Mouse (Mus musculus): ENCODE results near the gene Trim33. TPM values are rescaled to one million over a fixed set of nuclear protein-coding genes. Genes with fewer than 3 reads are reported as not detected.

Trim33 gene
- polyA plus RNA-seq, 1 experiment from 2014 or later, result 23.0 TPM

DNA sequence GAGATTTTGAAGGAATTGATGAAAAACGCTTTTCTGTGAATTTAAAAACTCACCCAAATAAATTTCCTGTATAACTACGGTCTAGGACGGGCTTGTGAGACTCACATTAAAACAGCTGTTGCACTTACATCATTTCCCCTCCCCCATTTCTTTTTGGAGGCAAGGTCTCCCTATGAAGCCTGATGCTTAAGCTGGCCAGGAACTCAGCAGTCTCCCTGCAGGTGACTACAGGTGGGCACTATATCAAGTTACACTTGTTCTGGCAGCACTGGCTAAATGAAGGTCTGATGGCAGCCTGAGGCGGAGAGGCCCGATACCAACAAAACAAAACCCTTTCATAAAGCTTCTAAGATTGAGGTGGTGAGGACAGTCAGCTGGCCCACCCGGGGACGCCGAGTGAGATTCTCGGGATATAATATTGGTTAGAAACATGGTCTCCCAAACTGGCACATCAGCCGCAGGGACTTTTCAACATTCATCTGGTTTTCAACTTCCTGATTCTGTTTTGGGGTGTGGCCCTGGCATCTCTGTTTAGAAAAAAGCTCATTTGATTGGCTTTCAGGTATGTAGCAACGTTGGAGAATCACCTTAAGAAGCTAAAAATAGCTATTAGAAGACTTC, 422 bp upstream of the Trim33 start:
- no peaks in the 10 kb centered on the region for H3K27me3 ChIP-seq (replicated peaks; ENCODE audit: control insufficient read depth, insufficient read depth, low read length)
- peak overlapping the region; percentile 95 for H3K27ac ChIP-seq (ENCODE audit: low read depth)
- peak overlapping the region; percentile 76 for H3K4me2 ChIP-seq (ENCODE audit: low read length)
- ATAC-seq (replicated peaks; ENCODE audit: low FRiP score, low TSS enrichment, low read depth), result peak; percentile 17; the same call in 1 of the 2 replicates
- peaks cover 8% of the 10 kb centered on the region for H3K4me1 ChIP-seq (replicated peaks; ENCODE audit: control insufficient read depth, insufficient read depth, low read length)
- peak overlapping the region; percentile 100 for H3K4me3 ChIP-seq (ENCODE audit: low read depth, low read length)
- peak overlapping the region; percentile 97 for H3K9ac ChIP-seq (ENCODE audit: low read length)
- peaks cover 4% of the 10 kb centered on the region for H3K36me3 ChIP-seq (ENCODE audit: control insufficient read depth, insufficient read depth, low read length)
- no peaks in the 10 kb centered on the region for H3K9me3 ChIP-seq (ENCODE audit: control insufficient read depth, low read length)
- 9% methylated on average over 11 of the region's 11 CpGs for WGBS
- peak; percentile 77 for DNase-seq (ENCODE audit: low spot score)

DNA sequence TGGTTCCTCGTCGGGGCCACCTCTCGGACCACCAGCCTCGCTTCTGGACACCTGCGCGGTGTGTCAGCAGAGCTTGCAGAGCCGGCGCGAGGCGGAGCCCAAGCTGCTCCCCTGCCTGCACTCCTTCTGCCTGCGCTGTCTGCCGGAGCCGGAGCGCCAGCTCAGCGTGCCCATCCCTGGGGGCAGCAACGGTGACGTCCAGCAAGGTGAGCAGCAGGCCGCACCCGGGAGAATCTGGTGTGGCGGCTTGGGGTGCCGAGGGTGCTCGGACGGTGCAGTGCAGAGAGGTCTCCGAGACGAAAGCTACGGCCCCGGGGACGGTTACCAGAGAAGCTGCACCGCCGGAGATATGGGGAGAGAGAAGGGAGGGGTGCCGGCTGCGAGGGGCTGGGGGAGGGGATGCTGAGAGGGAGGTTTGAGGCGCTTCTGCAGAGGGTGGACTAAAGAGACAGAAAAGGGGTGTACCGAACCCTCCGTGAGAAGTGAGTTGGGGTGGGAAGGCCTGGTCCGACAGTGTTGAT, 1.2 kb downstream of the Trim33 start:
- Histone ChIP-seq H3K36me3 (ENCODE audit: control insufficient read depth, insufficient read depth, low read length) (peaks cover 4% of the 10 kb centered on the region), H3K9ac (ENCODE audit: low read length) (peak overlapping the region; percentile 97), H3K4me2 (ENCODE audit: low read length) (peak overlapping the region; percentile 68), H3K27ac (ENCODE audit: low read depth) (peak overlapping the region; percentile 95), H3K27me3 (replicated peaks; ENCODE audit: control insufficient read depth, insufficient read depth, low read length) (no peaks in the 10 kb centered on the region), H3K9me3 (ENCODE audit: control insufficient read depth, low read length) (no peaks in the 10 kb centered on the region), H3K4me1 (replicated peaks; ENCODE audit: control insufficient read depth, insufficient read depth, low read length) (peaks cover 8% of the 10 kb centered on the region), H3K4me3 (ENCODE audit: low read depth, low read length) (peak overlapping the region; percentile 100)
- DNase-seq (ENCODE audit: low spot score) (peak; percentile 86), ATAC-seq (replicated peaks; ENCODE audit: low FRiP score, low TSS enrichment, low read depth) (peak; percentile 52)
- 0% methylated on average over 33 of the region's 36 CpGs for WGBS

DNA sequence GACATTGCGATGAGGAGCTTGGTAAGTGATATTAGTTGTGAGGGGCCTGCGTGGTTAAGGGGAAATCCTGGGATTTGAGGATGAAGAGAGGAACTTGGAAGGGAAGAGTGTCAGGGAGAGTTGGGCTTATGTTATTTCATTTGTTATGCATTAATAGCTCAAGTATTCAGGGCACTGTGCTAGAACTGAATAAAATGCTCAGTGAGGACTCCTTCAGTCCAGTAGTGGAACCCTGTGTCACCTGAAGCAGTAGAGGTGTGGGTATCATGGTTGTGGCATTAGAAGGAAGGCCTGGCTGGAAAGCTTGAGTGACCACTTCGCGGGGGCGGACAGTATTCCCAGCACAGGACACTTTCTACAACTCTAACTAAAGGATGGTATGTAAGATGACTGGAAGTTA, 1.8 kb downstream of the Trim33 start:
- H3K4me1 ChIP-seq (replicated peaks; ENCODE audit: control insufficient read depth, insufficient read depth, low read length), result peaks cover 8% of the 10 kb centered on the region
- DNase-seq (ENCODE audit: low spot score), result peak; percentile 51
- peaks cover 4% of the 10 kb centered on the region for H3K36me3 ChIP-seq (ENCODE audit: control insufficient read depth, insufficient read depth, low read length)
- H3K9ac ChIP-seq (ENCODE audit: low read length), result peak overlapping the region; percentile 97
- no peaks in the 10 kb centered on the region for H3K9me3 ChIP-seq (ENCODE audit: control insufficient read depth, low read length)
- ATAC-seq (replicated peaks; ENCODE audit: low FRiP score, low TSS enrichment, low read depth), result no peak
- H3K27me3 ChIP-seq (replicated peaks; ENCODE audit: control insufficient read depth, insufficient read depth, low read length), result no peaks in the 10 kb centered on the region
- H3K4me2 ChIP-seq (ENCODE audit: low read length), result peak overlapping the region; percentile 68
- 27% methylated on average over 5 of the region's 5 CpGs for WGBS
- no peak overlapping the region for H3K27ac ChIP-seq (ENCODE audit: low read depth)
- peak overlapping the region; percentile 100 for H3K4me3 ChIP-seq (ENCODE audit: low read depth, low read length)

DNA sequence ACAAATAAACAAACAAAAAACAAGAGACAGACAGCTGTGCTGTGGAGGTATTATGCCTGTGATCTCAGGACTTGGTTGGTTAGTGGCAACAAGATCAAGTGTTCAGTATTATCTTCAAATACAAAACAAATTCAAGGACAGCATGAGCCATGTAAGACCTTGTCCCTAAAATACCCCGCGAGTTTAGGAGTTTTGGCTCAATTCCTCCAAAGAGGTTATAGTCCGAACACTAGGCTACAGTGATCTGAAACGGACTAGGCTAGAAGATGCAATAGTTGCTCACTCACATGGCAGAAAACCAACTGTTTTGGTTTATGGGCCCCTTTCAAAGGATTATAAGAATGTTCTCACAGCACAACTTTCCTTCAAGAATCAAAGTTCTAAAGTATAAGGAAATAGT, 9.7 kb downstream of the Trim33 start:
- Histone ChIP-seq H3K4me3 (ENCODE audit: low read depth, low read length) (no peak overlapping the region), H3K4me2 (ENCODE audit: low read length) (no peak overlapping the region), H3K27me3 (replicated peaks; ENCODE audit: control insufficient read depth, insufficient read depth, low read length) (no peaks in the 10 kb centered on the region), H3K4me1 (replicated peaks; ENCODE audit: control insufficient read depth, insufficient read depth, low read length) (no peaks in the 10 kb centered on the region), H3K9ac (ENCODE audit: low read length) (no peak overlapping the region), H3K27ac (ENCODE audit: low read depth) (no peak overlapping the region), H3K9me3 (ENCODE audit: control insufficient read depth, low read length) (0 out of 2 replicates have a peak, but pooled peaks cover 5% of the 10 kb centered on the region), H3K36me3 (ENCODE audit: control insufficient read depth, insufficient read depth, low read length) (0 out of 2 replicates have a peak, but pooled peaks cover 4% of the 10 kb centered on the region)
- 91% methylated on average over 4 of the region's 4 CpGs for WGBS
- no peak for ATAC-seq (replicated peaks; ENCODE audit: low FRiP score, low TSS enrichment, low read depth)
- no peak for DNase-seq (ENCODE audit: low spot score)

DNA sequence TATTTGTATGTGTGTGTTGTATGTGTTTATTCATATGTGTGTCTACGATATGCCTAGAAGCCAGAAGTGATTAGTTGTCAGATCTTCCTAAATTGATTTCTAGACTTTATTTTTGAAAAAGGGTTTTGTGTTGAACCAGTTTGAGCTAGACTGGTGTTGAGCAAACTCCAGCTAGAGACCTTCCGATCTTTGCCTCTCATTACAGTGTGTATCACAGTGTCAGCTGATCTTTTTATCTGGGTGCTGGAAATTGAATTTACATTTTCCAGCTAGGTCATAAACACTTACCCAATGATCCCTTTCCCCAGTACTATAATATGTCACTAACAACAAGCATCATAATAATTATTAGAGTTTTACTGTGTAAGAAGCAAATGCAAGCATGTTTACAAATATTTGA, 12.0 kb downstream of the Trim33 start:
- Histone ChIP-seq H3K4me1 (replicated peaks; ENCODE audit: control insufficient read depth, insufficient read depth, low read length) (no peaks in the 10 kb centered on the region), H3K27ac (ENCODE audit: low read depth) (no peak overlapping the region), H3K36me3 (ENCODE audit: control insufficient read depth, insufficient read depth, low read length) (0 out of 2 replicates have a peak, but pooled peaks cover 8% of the 10 kb centered on the region), H3K9ac (ENCODE audit: low read length) (no peak overlapping the region), H3K27me3 (replicated peaks; ENCODE audit: control insufficient read depth, insufficient read depth, low read length) (no peaks in the 10 kb centered on the region), H3K4me2 (ENCODE audit: low read length) (no peak overlapping the region), H3K9me3 (ENCODE audit: control insufficient read depth, low read length) (0 out of 2 replicates have a peak, but pooled peaks cover 5% of the 10 kb centered on the region), H3K4me3 (ENCODE audit: low read depth, low read length) (no peak overlapping the region)
- DNase-seq (ENCODE audit: low spot score) (no peak), ATAC-seq (replicated peaks; ENCODE audit: low FRiP score, low TSS enrichment, low read depth) (no peak)
- WGBS, result 83% methylated on average over 2 of the region's 2 CpGs

DNA sequence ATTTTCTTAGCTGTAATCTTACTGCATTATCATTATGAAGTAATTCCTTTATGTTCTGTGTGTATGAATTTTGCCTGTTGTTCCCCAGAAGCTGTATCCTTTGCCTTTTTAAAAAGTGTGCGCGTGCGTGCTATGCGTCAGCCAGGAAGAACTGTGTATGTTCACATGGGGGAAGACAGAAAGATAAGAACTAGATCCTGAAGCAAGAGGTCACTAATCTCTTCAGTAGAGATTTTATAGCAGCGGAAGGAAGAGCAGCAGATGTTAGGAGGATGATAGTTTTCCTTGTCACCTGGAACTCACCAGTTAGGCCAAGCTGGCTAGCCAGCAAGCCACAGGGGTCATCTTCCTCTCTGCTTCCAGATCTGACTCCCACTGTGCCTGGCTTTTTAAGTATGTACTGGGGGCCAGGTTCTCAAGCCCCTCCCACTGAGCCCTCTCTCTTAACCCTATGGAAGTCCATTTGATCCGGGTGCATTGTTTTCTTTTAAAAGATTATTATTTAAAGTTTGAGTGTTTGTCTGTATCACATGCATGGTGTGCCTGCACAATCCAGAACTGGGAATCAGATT, 26.4 kb downstream of the Trim33 start:
- no peak overlapping the region for H3K4me2 ChIP-seq (ENCODE audit: low read length)
- H3K27me3 ChIP-seq (replicated peaks; ENCODE audit: control insufficient read depth, insufficient read depth, low read length), result no peaks in the 10 kb centered on the region
- ATAC-seq (replicated peaks; ENCODE audit: low FRiP score, low TSS enrichment, low read depth) (0 out of 2 replicates have a peak, but pooled peaks have one; percentile 19), DNase-seq (ENCODE audit: low spot score) (no peak)
- H3K4me3 ChIP-seq (ENCODE audit: low read depth, low read length), result no peak overlapping the region
- no peaks in the 10 kb centered on the region for H3K9me3 ChIP-seq (ENCODE audit: control insufficient read depth, low read length)
- no peak overlapping the region for H3K9ac ChIP-seq (ENCODE audit: low read length)
- no peaks in the 10 kb centered on the region for H3K36me3 ChIP-seq (ENCODE audit: control insufficient read depth, insufficient read depth, low read length)
- WGBS, result 72% methylated on average over 6 of the region's 6 CpGs
- no peak overlapping the region for H3K27ac ChIP-seq (ENCODE audit: low read depth)
- H3K4me1 ChIP-seq (replicated peaks; ENCODE audit: control insufficient read depth, insufficient read depth, low read length), result no peaks in the 10 kb centered on the region

DNA sequence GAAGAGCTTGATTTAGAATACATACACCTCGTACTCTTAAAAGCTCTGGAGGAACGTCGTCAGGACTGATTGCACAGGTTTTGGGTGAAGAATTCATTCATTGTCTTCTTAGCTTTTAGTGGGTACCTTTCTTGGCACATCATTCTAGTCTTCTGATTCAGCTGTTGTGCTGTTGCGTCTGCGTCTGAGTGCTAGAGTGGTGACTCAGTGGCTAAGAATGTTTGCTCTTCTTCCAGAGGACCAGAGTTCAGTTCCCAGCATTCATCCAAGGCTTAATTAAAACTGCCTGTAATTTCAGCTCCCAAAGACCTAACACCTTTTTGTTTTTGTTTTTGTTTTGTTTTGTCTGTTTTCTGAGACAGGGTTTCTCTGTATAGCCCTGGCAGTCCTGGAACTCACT, 30.2 kb downstream of the Trim33 start:
- Histone ChIP-seq H3K9ac (ENCODE audit: low read length) (no peak overlapping the region), H3K4me2 (ENCODE audit: low read length) (no peak overlapping the region), H3K4me1 (replicated peaks; ENCODE audit: control insufficient read depth, insufficient read depth, low read length) (no peaks in the 10 kb centered on the region), H3K9me3 (ENCODE audit: control insufficient read depth, low read length) (no peaks in the 10 kb centered on the region), H3K4me3 (ENCODE audit: low read depth, low read length) (no peak overlapping the region), H3K27me3 (replicated peaks; ENCODE audit: control insufficient read depth, insufficient read depth, low read length) (no peaks in the 10 kb centered on the region), H3K36me3 (ENCODE audit: control insufficient read depth, insufficient read depth, low read length) (peaks cover 7% of the 10 kb centered on the region), H3K27ac (ENCODE audit: low read depth) (no peak overlapping the region)
- DNase-seq (ENCODE audit: low spot score) (no peak), ATAC-seq (replicated peaks; ENCODE audit: low FRiP score, low TSS enrichment, low read depth) (no peak)
- WGBS, result 71% methylated on average over 5 of the region's 5 CpGs

DNA sequence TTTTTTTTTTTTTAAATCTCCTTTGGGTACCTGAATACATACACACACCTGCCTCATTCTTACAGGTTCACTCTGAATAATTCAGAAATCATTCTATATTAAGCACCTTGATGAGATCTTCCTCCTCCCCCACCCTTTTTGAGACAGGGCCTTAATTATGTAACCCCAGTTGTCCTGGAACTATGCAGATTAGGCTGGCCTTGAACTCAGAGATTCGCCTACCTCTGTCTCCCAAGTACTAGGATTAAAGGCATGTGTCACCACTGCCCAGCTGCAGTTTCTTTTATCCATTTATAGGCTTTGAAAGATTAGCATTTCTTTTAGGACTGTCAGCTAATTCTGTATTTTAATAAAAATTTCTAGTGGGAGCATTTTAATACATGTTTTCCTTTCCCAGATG, 30.7 kb downstream of the Trim33 start:
- peaks cover 11% of the 10 kb centered on the region for H3K36me3 ChIP-seq (ENCODE audit: control insufficient read depth, insufficient read depth, low read length)
- no peaks in the 10 kb centered on the region for H3K27me3 ChIP-seq (replicated peaks; ENCODE audit: control insufficient read depth, insufficient read depth, low read length)
- no peak overlapping the region for H3K9ac ChIP-seq (ENCODE audit: low read length)
- DNase-seq (ENCODE audit: low spot score) (no peak), ATAC-seq (replicated peaks; ENCODE audit: low FRiP score, low TSS enrichment, low read depth) (no peak)
- no peak overlapping the region for H3K27ac ChIP-seq (ENCODE audit: low read depth)
- no peaks in the 10 kb centered on the region for H3K4me1 ChIP-seq (replicated peaks; ENCODE audit: control insufficient read depth, insufficient read depth, low read length)
- H3K4me2 ChIP-seq (ENCODE audit: low read length), result no peak overlapping the region
- no peak overlapping the region for H3K4me3 ChIP-seq (ENCODE audit: low read depth, low read length)
- WGBS, result 86% methylated on average over 1 of the region's 1 CpGs
- H3K9me3 ChIP-seq (ENCODE audit: control insufficient read depth, low read length), result no peaks in the 10 kb centered on the region

DNA sequence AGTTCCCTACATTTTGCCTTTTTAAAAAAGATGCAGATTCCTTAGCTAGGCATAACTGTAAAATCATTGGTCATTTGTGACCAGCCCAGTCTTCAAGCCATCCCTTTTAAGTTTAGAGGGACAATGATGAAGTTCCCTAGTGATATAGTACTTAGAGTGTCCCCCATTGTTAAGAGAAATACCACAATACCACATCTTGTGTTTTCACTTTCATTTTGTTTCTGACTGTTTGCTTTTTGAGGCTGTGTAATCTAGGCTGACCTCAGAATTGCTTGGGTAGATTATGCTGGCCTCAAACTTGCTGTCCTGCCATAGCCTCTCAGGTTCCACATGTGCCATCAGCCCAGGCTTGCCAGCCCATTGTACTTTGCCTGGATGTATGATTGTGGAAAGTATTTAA, 35.2 kb downstream of the Trim33 start:
- Histone ChIP-seq H3K27me3 (replicated peaks; ENCODE audit: control insufficient read depth, insufficient read depth, low read length) (no peaks in the 10 kb centered on the region), H3K4me1 (replicated peaks; ENCODE audit: control insufficient read depth, insufficient read depth, low read length) (no peaks in the 10 kb centered on the region), H3K4me2 (ENCODE audit: low read length) (no peak overlapping the region), H3K4me3 (ENCODE audit: low read depth, low read length) (no peak overlapping the region), H3K36me3 (ENCODE audit: control insufficient read depth, insufficient read depth, low read length) (peaks cover 19% of the 10 kb centered on the region), H3K9me3 (ENCODE audit: control insufficient read depth, low read length) (no peaks in the 10 kb centered on the region), H3K9ac (ENCODE audit: low read length) (no peak overlapping the region), H3K27ac (ENCODE audit: low read depth) (no peak overlapping the region)
- no peak for ATAC-seq (replicated peaks; ENCODE audit: low FRiP score, low TSS enrichment, low read depth)
- DNase-seq (ENCODE audit: low spot score), result no peak
